Mouse (Mus musculus): ENCODE measurements around the gene Prr13. TPM values are rescaled to one million over a fixed set of nuclear protein-coding genes. Genes with fewer than 3 reads are reported as not detected.
A peak's percentile ranks its signal among the peaks of the same experiment; 100 is the strongest.

Prr13 gene
- total and polyA plus RNA-seq, 3 experiments, result 22.8 to 75.5 (median 23.2) TPM

DNA sequence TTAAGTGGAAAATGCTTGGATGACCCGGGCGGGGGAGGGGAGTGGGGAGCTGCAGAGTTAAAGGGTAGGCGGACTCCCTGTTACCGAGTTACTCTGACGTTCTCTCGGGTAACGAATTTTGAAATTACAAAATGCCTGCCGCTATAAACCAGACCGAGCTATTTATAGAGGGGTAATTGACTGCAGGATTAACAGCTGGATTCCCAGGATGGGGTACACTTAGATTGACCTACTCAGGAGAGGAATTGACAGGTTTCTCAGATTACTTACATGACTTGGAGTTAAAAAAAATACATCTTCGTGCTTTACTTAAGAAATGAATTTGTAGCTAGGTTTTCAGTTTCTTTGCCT is 12.4 kb downstream of the Prr13 start:
- Histone ChIP-seq H3K27me3 (ENCODE audit: control insufficient read depth, insufficient read depth, low read length) (no peaks in the 10 kb centered on the region), H3K36me3 (ENCODE audit: control insufficient read depth, insufficient read depth, low read length) (peaks cover 23% of the 10 kb centered on the region), H3K4me1 (ENCODE audit: control insufficient read depth, insufficient read depth, low read length) (peaks cover 8% of the 10 kb centered on the region), H3K27ac (peak overlapping the region; percentile 98), H3K79me2 (replicated peaks; ENCODE audit: control insufficient read depth, insufficient read depth, low read length) (no peaks in the 10 kb centered on the region; the same call in 1 of the 2 replicates), H3K4me3 (peak overlapping the region; percentile 95), H3K9ac (ENCODE audit: low read depth, low read length) (peak overlapping the region; percentile 83)
- no peak for TF ChIP-seq EP300 (IDR thresholded peaks at IDR 0.05; ENCODE audit: insufficient read depth, low read depth, low read length)
- TF ChIP-seq POLR2A (IDR thresholded peaks at IDR 0.05; ENCODE audit: insufficient read depth, low read depth, low read length), result no peak
- TF ChIP-seq CTCF (IDR thresholded peaks at IDR 0.05), result no peak
- no peak for DNase-seq
- WGBS, result 1% methylated on average over 10 of the region's 10 CpGs
- intact Hi-C loops (cut with DNase I), result loop anchor here (2.0 kb wide), 1 partner anchor 48 kb away; the partner anchor contains the start of gene Tarbp2

DNA sequence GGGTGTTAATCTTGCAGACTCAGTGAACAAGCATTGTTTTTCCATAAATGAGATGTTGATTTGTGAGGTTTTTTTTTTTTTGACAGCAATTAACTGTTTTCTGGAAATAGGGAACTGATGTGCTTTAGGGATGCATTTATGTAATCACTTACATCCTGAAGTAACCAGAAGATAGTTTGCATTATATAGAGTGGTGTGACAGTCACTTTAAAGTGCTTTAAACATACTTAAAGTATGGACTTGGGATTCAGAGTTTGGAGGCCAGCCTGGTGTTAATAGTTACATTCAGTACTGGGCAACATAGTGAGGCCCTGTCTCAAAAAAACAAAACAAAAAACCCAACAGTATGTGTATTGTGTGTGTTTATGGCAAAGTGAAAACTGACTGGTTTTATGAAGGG is 12.9 kb downstream of the Prr13 start:
- Histone ChIP-seq H3K79me2 (replicated peaks; ENCODE audit: control insufficient read depth, insufficient read depth, low read length) (no peaks in the 10 kb centered on the region; the same call in 1 of the 2 replicates), H3K4me3 (peak overlapping the region; percentile 95), H3K9ac (ENCODE audit: low read depth, low read length) (no peak overlapping the region), H3K27ac (peak overlapping the region; percentile 98; the same call in 1 of the 2 replicates), H3K4me1 (ENCODE audit: control insufficient read depth, insufficient read depth, low read length) (peaks cover 8% of the 10 kb centered on the region), H3K36me3 (ENCODE audit: control insufficient read depth, insufficient read depth, low read length) (peaks cover 23% of the 10 kb centered on the region), H3K27me3 (ENCODE audit: control insufficient read depth, insufficient read depth, low read length) (no peaks in the 10 kb centered on the region)
- DNase-seq, result no peak
- TF ChIP-seq EP300 (IDR thresholded peaks at IDR 0.05; ENCODE audit: insufficient read depth, low read depth, low read length), result no peak
- no peak for TF ChIP-seq POLR2A (IDR thresholded peaks at IDR 0.05; ENCODE audit: insufficient read depth, low read depth, low read length)
- TF ChIP-seq CTCF (IDR thresholded peaks at IDR 0.05), result no peak
- intact Hi-C loops (cut with DNase I), result loop anchor here (2.0 kb wide), 1 partner anchor 47 kb away; the partner anchor contains the start of gene Tarbp2

- peak overlapping the region; percentile 48; the same call in 1 of the 2 replicates for H3K9ac ChIP-seq (ENCODE audit: low read depth, low read length)
- H3K4me1 ChIP-seq (ENCODE audit: control insufficient read depth, insufficient read depth, low read length), result peaks cover 8% of the 10 kb centered on the region
- H3K27ac ChIP-seq, result no peak overlapping the region
- WGBS, result 33% methylated on average over 2 of the region's 2 CpGs
- TF ChIP-seq EP300 (IDR thresholded peaks at IDR 0.05; ENCODE audit: insufficient read depth, low read depth, low read length) (no peak), CTCF (IDR thresholded peaks at IDR 0.05) (no peak), POLR2A (IDR thresholded peaks at IDR 0.05; ENCODE audit: insufficient read depth, low read depth, low read length) (no peak)
- peaks cover 23% of the 10 kb centered on the region for H3K36me3 ChIP-seq (ENCODE audit: control insufficient read depth, insufficient read depth, low read length)
- no peaks in the 10 kb centered on the region for H3K27me3 ChIP-seq (ENCODE audit: control insufficient read depth, insufficient read depth, low read length)
- no peaks in the 10 kb centered on the region; the same call in 1 of the 2 replicates for H3K79me2 ChIP-seq (replicated peaks; ENCODE audit: control insufficient read depth, insufficient read depth, low read length)
- intact Hi-C loops (cut with DNase I), result no loop called here
- DNase-seq, result no peak
- no peak overlapping the region for H3K4me3 ChIP-seq
These were observed 14.4 kb downstream of the Prr13 start for GRCm38 (mm10) chr15:102473246-102473645.

DNA sequence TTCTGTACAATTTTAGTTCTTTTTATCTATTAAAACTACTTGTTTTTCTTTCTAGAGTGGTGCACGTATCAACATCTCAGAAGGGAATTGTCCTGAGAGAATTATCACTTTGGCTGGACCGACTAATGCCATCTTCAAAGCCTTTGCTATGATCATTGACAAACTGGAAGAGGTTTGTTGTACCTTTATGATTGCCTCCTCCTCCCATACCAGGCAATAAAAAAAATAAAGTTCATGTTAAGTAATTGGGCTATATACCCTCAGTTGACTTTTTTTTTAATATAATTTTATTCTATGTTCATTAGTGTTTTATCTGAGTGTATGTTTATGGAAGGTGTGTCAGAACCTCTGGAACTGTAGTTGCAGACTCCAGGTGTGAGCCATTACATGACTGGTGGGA is 15.7 kb downstream of the Prr13 start:
- Histone ChIP-seq H3K36me3 (ENCODE audit: control insufficient read depth, insufficient read depth, low read length) (peaks cover 27% of the 10 kb centered on the region), H3K27me3 (ENCODE audit: control insufficient read depth, insufficient read depth, low read length) (no peaks in the 10 kb centered on the region), H3K27ac (no peak overlapping the region), H3K4me3 (no peak overlapping the region), H3K79me2 (replicated peaks; ENCODE audit: control insufficient read depth, insufficient read depth, low read length) (no peaks in the 10 kb centered on the region; the same call in 1 of the 2 replicates), H3K4me1 (ENCODE audit: control insufficient read depth, insufficient read depth, low read length) (peaks cover 8% of the 10 kb centered on the region), H3K9ac (ENCODE audit: low read depth, low read length) (no peak overlapping the region)
- intact Hi-C loops (cut with DNase I), result no loop called here
- no peak for DNase-seq
- TF ChIP-seq EP300 (IDR thresholded peaks at IDR 0.05; ENCODE audit: insufficient read depth, low read depth, low read length) (no peak), POLR2A (IDR thresholded peaks at IDR 0.05; ENCODE audit: insufficient read depth, low read depth, low read length) (no peak), CTCF (IDR thresholded peaks at IDR 0.05) (no peak)
- 67% methylated on average over 2 of the region's 2 CpGs for WGBS

- 59% methylated on average over 3 of the region's 3 CpGs for WGBS
- intact Hi-C loops (cut with DNase I), result no loop called here
- H3K9ac ChIP-seq (ENCODE audit: low read depth, low read length), result no peak overlapping the region
- peak overlapping the region; percentile 3 for H3K27ac ChIP-seq
- peaks cover 1% of the 10 kb centered on the region; the same call in 1 of the 2 replicates for H3K4me1 ChIP-seq (ENCODE audit: control insufficient read depth, insufficient read depth, low read length)
- H3K4me3 ChIP-seq, result no peak overlapping the region
- H3K79me2 ChIP-seq (replicated peaks; ENCODE audit: control insufficient read depth, insufficient read depth, low read length), result peaks cover 3% of the 10 kb centered on the region; the same call in 1 of the 2 replicates
- no peaks in the 10 kb centered on the region for H3K27me3 ChIP-seq (ENCODE audit: control insufficient read depth, insufficient read depth, low read length)
- TF ChIP-seq CTCF (IDR thresholded peaks at IDR 0.05) (no peak), POLR2A (IDR thresholded peaks at IDR 0.05; ENCODE audit: insufficient read depth, low read depth, low read length) (no peak)
- H3K36me3 ChIP-seq (ENCODE audit: control insufficient read depth, insufficient read depth, low read length), result peaks cover 42% of the 10 kb centered on the region
- DNase-seq, result no peak
These were observed 24.3 kb downstream of the Prr13 start for GRCm38 (mm10) chr15:102483136-102483535.

- no peak overlapping the region for H3K4me3 ChIP-seq
- peaks cover 44% of the 10 kb centered on the region for H3K36me3 ChIP-seq (ENCODE audit: control insufficient read depth, insufficient read depth, low read length)
- WGBS, result 84% methylated on average over 12 of the region's 12 CpGs
- H3K4me1 ChIP-seq (ENCODE audit: control insufficient read depth, insufficient read depth, low read length), result peaks cover 1% of the 10 kb centered on the region; the same call in 1 of the 2 replicates
- H3K9ac ChIP-seq (ENCODE audit: low read depth, low read length), result no peak overlapping the region
- no peaks in the 10 kb centered on the region for H3K27me3 ChIP-seq (ENCODE audit: control insufficient read depth, insufficient read depth, low read length)
- intact Hi-C loops (cut with DNase I), result no loop called here
- TF ChIP-seq CTCF (IDR thresholded peaks at IDR 0.05) (no peak), POLR2A (IDR thresholded peaks at IDR 0.05; ENCODE audit: insufficient read depth, low read depth, low read length) (no peak), EP300 (IDR thresholded peaks at IDR 0.05; ENCODE audit: insufficient read depth, low read depth, low read length) (no peak)
- DNase-seq, result no peak
- peaks cover 3% of the 10 kb centered on the region; the same call in 1 of the 2 replicates for H3K79me2 ChIP-seq (replicated peaks; ENCODE audit: control insufficient read depth, insufficient read depth, low read length)
- H3K27ac ChIP-seq, result no peak overlapping the region
These were observed 27.0 kb downstream of the Prr13 start for GRCm38 (mm10) chr15:102485853-102486252.
